Mouse (Mus musculus): ENCODE measurements around the gene Dhx16.
"Not testable (repeated sequence)": the region's sequence is repeated elsewhere in the genome, so short reads cannot be mapped to it uniquely, and the experiment has no call there.

The Dhx16 gene

DNA sequence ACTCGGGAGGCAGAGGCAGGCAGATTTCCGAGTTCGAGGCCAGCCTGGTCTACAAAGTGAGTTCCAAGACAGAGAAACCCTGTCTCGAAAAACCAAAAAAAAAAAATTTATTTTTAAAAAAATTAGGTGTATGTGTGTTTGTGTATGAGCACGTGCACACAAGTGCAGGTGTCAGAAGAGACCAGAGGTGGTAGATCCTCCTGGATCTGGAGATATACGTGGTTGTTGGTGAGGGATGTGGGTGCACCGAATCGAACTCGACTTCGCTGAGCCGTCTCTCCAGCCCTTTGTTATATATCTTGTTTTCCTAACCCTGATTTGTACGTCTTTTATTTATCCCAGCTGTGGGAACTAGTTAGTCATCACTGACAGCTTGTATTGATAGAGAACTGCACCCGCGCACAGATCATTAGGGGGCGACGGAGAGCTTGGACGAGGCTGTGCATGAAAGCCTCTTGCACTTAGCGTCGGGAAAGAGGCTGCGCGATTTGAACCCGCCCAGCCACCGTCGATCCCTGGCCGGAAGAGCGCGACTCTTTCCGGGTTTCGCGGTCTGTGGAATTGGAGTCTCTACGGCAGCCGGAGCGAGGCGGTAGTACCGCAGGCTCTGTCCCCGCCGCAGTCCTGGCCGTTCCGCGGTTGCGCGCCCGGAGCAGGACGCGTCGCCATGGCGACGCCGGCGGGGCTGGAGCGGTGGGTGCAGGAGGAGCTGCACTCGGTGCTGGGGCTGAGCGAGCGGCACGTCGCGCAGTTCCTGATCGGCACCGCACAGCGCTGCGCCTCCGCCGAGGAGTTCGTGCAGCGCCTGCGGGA is at the start of gene Dhx16:
TSS of gene Dhx16 (plus strand) at position 575 of the 813 bp plus-strand sequence.
- peak; percentile 97 to 98 for DNase-seq

DNA sequence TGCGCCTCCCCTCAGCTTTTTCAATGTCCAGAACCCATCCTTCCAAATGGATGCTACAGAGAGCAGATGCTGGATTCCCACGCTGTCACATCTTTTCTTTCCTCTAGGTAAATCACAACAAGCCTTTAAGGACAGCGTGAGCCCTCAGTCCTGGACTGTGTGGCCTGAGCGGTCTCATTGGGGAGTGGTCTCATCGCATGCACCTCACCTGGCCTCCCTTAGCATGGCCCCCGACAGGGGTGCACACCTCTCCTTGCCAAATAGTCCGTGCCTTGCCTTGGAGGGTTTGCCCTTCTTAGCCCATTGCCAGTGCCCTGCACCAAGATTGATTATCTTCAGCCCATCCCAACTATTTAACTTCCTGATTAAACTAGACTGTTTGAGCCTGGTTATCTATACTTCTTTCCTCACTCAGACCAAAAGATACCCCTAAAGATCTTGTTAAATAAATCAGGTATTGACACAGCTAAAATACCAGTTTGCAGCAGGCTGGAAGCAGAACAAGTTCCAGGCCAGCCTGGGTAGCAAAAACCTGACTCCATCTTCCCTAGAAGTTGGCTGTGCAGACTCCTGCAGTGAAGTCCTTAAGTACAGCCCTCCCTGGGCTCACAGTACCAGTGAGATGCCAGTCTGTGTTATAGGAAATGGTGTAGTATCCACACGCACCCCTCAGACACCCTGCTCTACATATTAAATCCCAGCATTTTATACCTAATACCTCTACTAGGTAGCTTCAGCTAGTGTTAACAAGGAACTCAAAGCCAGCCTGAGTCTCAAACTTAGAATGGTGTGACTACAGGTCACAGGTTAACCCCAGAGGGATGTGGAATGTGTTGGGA is 47.0 kb upstream of the Dhx16 start:
- no peak for DNase-seq

DNA sequence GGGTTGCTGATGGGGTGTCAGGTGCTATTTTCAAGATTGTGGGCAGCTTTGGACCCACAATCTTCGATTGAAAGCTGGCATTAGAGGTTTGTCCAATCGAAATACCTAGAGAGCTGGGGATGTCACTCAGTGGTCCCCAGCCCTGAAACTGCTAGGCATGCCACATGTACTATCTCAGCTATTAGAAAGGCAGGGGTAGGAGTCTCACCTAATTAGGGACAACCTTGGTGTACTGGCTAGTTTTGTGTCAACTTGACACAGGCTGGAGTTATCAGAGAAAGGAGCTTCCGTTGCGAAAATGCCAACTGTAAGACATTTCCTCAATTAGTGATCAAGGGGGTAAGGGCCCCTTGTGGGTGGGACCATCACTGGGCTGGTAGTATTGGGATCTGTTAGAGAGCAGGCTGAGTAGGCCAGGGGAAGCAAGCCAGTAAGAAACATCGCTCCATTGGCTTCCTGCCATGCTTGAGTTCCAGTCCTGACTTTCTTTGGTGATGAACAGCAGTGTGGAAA is 46.3 kb upstream of the Dhx16 start:
- DNase-seq = no peak

DNA sequence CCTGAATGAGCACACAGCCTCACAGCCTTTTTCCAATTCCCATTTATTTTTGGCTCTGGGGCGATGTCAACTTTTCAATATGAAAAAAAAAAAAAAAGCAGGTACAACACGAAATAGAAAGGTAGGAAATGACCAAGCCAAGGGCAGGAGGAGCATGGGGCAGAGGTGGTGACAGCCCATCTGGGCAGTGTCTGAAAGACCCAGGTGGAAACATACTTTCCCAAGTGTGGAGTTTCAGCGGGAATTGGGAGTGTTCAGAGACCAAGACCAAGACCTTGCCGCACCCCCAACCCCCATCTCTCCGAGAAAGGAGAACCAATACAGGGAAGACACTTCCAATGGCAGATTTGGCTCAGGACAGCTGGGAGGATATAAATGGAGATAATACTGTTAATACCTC is 45.7 kb upstream of the Dhx16 start:
- DNase-seq = no peak

DNA sequence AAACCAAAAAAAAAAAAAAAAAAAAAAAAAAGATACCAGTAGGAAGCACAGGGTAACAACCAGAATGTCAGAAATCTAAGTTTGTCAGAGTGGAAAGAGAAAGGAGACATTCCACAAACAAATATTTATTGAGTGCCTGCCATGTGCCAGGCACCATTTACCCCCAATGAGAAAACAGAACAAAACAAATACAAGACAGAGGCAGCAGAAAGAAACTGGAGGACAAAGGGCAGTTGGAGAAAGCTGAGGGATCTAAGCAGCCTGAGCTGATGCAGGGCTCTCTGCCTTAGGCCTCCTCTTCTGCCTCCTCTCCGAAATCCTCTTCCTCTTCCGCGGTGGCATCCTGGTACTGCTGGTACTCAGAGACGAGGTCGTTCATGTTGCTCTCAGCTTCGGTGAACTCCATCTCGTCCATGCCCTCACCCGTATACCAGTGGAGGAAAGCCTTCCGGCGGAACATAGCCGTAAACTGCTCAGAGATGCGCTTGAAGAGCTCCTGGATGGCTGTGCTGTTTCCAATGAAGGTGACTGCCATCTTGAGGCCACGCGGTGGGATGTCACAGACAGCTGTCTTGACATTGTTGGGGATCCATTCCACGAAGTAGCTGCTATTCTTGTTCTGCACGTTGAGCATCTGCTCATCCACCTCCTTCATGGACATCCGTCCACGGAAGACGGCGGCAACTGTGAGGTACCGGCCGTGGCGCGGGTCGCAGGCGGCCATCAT is 44.8 kb upstream of the Dhx16 start:
- DNase-seq = peak in 1 of 2 experiments; percentile 29

DNA sequence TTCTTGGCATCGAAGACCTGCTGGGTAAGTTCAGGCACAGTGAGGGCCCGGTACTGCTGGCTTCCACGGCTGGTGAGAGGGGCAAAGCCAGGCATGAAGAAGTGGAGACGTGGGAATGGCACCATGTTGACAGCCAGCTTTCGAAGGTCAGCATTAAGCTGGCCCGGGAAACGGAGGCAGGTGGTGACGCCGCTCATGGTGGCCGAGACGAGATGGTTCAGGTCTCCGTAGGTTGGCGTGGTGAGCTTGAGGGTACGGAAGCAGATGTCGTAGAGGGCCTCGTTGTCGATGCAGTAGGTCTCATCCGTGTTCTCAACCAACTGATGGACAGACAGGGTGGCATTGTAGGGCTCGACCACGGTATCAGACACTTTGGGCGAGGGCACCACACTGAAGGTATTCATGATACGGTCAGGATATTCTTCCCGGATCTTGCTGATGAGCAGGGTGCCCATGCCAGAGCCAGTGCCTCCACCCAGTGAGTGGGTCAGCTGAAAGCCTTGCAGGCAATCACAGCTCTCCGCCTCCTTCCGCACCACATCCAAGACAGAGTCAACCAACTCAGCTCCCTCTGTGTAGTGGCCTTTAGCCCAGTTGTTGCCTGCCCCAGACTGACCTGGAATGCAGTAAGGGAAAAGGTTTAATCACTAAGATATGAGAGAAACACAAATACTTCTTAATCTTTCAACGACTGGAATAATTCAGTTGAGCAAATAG is 44.0 kb upstream of the Dhx16 start:
- peak in 1 of 2 experiments; percentile 45 for DNase-seq

DNA sequence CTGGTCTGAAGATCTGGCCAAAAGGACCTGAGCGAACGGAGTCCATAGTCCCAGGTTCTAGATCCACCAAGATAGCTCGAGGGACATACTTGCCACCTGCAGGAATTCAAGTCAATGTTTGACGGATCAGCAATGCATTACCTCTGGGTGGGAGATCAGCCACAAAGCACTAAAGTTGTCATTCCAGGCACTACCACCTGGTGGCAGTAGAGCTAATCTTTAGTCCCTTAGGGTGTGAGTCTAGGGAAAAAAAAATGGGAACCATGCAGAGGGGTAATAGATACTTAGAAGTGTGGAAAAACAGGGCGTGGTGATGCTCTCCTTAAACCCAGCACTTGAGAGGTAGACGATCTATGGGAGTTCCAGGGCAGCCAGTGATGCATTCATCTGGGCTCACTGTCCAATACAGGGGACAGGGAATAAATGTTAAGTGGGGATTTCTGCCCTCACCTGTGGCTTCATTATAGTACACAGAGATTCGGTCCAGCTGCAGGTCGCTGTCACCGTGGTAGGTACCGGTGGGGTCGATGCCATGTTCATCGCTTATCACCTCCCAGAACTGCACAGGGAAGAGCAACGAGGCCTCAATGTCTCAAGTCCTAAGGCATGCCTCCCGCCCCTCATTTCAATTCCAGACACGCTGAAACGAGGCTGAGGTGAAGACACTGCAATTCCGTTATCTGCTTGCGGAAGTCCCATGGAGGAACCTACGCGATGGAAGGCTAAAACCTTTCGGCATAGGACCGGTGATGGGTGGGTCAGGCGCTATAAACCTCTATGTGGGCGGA is 43.2 kb upstream of the Dhx16 start:
- DNase-seq = peak; percentile 89

DNA sequence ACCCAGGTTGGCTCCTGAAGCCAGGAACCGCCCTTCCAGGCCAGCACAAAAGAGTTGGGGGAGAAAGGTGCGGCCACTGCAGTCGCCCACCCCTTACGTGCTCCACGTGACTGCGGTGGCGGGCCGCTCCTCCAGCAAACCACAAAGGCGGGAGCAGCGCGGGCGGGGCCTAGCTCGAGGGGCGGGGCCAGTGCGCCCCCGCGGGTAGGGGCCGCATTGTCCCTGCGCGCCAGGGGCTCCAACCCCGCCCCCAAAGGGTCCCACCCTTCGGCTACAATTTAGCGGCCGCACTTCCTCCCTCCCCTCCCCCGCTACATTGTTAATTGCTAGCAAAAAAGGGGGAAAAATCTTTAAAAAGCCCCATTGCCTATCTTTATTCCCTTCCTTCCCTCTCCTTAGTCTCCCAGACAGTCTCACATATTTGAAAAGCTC is 42.6 kb upstream of the Dhx16 start:
- peak; percentile 77 to 78 for DNase-seq

DNA sequence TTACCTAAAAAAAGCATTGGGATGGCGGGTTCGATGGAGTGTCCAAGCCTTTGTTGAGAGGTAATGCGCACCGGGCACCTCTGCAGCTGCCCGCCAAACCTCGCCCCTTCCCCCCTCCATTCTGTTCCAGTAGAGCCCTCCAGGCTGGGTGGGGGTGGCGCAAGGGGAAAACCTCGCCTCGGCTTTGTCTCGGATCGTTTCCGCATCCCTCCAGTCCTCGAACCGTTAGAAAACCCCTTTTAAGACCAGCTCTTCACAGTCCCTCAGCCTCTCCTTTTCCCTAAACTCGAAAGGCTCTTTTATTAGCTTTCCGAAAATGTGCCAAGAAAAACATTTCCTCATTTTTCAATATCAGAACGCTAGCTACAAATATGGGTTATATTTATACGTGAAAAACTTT is 42.1 kb upstream of the Dhx16 start:
- peak; percentile 57 to 59 for DNase-seq

DNA sequence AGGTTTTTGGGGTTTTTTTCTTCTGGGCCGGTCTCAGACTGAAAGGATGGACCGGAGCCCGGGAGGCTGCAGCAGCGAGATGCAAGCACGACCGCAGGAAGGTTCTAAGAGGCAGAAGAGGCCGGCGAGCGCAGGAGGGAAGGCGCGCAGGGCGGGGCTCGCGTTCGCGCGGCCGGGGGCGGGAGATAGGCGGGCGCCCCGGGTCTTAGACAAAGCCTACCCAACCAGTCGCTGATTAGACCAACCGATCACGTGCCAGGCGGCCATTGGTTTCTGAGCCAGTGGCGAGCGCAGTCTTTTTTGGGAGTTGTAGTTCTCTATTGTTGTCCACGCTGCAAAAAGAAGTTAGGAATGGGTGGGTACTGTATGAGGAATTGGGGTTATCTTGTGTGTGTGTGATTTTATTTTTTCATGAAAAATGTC is 41.5 kb upstream of the Dhx16 start, which contains the start of gene Tubb5:
TSS of gene Tubb5 (minus strand) at position 185 of the 423 bp plus-strand sequence.
- peak; percentile 97 to 98 for DNase-seq

DNA sequence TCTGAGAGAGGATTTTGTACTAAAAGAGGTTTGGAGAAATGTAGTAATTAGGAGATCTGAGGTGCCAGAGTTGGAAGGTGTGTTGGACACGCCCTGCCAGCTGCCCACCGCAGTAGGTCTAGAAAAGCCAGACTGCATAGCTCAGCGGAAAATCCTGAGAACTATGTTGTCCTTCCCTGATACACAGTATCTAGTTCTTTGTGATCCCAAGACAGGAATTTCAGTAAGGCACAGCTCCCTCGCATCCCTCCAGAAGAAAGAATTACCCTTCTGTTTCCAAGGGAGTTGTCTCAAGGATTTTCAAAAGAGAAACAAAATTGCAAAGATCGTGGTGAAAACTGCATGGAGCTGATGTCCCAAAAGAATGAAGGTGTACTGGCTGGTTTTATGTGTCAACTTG is 41.0 kb upstream of the Dhx16 start:
- no peak for DNase-seq

DNA sequence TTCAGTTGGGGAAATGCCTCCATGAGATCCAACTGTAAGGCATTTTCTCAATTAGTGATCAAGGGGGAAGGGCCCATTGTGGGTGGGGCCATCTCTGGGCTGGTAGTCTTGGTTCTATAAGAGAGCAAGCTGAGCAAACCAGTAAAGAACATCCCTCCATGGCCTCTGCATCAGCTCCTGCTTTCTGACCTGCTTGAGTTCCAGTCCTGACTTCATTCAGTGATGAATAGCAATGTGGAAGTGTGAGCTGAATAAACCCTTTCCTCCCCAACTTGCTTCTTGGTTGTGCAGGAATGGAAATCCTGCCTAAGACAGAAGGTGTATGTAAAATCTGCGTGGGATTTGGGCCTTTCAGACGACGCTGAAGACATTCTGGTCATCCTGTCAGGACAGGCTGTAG is 40.6 kb upstream of the Dhx16 start:
- DNase-seq = not testable (repeated sequence)

DNA sequence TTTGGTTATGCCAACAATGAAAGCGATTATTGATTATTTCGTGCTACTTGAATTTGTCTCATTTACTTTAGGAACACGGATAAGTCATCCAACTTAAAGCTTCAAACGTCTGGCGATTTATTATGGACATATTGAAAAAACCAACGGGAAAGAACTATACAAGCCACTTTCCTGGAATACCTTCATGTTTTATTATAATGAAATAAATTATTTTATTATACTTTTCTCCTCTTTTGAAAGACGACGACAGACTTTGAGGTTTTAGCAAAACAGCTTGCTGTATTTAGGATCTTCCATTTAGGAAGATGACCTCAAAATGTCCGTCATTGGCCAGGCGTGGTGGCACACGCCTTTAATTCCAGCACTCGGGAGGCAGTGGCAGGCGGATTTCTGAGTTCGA is 39.1 kb upstream of the Dhx16 start:
- peak in 1 of 2 experiments; percentile 36 for DNase-seq

DNA sequence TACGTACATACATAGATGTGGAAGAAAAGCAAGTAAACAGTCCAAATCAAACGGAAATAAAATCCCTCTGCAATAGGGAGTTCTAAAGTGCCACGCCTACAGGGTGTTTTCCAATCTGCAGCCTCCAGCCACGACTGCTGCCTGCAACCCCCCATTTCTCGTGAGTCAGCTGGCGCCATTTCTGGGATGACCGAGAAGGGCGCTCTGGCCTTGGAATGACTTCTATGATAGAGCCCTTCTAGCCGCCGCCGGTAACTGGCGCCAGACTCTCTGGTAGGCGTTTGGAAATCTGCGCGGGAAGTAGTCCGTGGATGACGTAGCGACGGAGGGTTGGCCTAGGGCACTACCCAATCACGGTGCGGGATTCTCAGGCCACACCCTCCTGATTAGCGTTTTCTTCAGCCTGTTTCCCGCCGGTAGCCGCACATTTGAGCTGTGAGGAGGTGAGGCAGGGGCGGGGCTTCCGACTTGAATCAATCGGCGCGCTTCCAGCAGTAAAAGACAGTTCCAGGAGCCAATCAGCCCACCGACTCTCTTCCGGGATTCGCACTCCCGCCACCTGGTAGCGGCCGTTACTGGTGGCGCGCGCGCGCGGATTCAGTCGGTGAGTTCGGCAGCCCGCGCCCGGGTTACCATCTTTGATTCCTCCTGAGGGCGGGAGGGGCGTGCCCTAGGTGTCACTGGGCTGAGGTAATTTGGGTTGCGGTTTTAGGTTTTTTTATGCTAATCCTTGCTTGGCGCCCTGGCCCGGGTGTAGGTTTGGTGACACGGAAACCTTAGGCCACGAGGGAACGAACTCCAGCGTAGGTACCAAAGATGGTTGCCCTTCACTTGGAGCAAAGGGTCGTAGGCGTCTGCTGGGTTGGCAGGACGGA is 38.3 kb upstream of the Dhx16 start, which contains the start of gene Mdc1:
TSS of gene Mdc1 (plus strand) at position 440 of the 875 bp plus-strand sequence.
- DNase-seq = peak; percentile 99 to 100

DNA sequence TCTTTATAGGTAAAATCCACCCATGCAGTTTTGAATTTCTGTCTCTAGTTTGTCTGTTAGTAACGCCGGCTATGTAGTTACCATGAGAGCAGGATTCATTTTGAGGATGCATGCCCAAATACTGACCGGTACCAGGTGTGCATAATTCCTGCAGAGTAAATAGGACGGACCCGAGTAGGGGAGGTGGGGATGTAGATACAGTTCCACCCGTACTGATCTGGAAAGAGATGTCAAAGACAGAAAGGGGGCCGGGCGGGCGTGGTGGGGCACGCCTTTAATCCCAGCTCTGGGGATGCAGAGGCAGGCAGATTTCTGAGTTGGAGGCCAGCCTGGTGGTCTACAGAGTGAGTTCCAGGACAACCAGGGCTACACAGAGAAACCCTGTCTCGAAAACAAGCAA is 37.6 kb upstream of the Dhx16 start:
- no peak for DNase-seq

DNA sequence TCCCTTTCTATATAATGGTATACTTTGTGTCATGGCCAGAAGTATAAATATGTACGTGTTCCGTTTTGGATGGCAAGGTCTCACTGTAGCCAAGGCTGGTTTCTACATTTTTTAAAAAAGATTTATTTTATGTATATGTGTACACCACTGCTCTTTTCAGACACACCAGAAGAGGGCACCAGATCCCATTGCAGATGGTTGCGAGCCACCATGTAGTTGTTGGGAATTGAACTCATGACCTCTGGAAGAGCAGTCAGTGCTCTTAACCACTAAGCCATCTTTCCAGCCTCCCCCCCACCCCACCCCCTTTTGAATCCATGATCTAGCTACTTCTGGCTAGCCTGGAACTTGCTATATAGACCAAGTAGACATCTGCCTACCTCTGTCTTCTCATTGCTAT is 36.1 kb upstream of the Dhx16 start:
- DNase-seq = no peak

DNA sequence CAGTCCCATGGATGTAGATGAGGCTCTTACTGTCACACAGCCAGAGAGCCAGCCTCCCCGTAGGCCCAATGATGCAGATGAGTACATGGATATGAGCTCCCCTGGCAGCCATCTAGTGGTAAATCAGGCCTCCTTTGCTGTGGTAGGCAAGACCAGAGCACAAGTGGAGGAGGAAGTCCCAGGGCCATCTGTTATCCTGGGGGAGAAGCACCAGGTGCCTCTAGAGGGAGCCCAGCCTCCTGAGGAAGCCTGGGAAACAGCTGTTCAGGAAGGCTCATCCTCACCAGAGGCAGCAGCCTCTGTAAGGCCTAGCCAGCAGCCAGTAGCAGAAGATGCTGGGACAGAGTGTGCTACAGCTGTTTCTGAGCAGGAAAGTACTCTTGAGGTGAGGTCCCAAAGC is 31.5 kb upstream of the Dhx16 start:
- DNase-seq = no peak

DNA sequence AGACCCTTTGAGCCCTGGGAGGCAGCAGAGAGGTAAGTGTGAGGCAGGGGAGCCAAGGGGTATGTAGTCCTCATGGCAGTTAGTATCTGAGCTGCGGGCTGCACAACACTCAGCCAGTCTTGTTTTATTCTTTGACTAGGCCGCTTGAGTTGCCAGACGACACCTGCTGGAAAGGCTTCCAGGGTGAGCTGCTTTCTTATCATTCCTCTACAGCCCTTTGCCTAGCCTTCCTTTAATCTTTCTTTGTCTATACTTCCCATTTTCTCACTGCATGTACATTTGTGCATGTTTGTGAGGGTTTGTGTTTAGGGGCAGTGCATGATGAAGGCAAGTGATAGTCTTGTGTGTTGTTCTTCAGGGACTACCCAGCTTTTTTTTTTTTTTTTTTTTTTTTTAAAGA is 28.6 kb upstream of the Dhx16 start:
- DNase-seq = no peak

DNA sequence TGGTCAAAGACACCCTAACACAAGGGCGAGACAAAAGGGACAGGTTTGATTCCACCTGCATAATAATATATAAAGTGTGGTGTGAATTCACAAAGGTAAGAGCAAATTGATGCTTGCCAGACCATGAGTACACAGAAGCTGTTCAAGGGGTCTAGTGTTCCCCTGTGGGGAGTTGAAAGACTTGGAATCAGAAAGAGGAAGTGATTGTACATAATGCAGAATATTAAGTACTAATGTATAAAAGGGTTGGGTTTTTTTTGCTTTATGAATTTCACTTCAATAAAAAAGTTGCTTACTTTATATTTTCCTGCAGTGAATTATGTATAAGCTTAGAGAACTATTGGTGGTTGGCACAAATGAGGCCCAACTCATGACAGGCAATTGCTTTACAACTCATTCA is 20.2 kb upstream of the Dhx16 start:
- DNase-seq = no peak

DNA sequence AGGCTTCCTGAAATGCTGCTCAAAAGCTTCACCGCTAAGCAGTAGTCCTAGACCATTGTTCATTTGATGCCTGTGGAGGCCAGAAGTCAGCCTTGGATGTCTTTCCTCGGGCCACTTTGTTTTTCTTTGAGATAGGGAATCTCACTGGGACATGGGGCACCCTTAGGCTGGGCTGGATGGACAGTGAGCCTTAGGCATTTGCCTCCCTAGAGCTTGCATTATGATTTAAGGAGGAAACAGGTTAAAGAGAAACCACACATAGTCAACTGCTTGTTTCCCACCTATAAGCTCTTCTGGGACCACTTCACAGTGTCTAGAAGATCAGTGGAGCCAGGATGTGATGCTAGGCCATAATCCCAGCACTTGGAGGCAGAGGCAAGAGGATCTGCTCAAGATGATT is 19.8 kb upstream of the Dhx16 start:
- no peak for DNase-seq
